Mouse (Mus musculus) heart, embryonic 12.5 days (tissue): Measurements from ENCODE around the gene Iqck. TPM values are rescaled to one million over a fixed set of nuclear protein-coding genes. Genes with fewer than 3 reads are reported as not detected.

Experiments
- ATAC-seq: fragments of 200-750 bp; cut with Nextera tagmentation; 2 replicates; pipeline ENCODE4 v1.8.0; 2017; ENCODE audit warnings: moderate TSS enrichment, moderate library complexity; ENCODE audit not compliant: insufficient number of reproducible peaks, low FRiP score
- H3K27ac ChIP-seq: fragments of 300-500 bp; sonication (generic); 2 replicates; pipeline ENCODE4 v1.5.1; 2016; ENCODE audit warnings: mild to moderate bottlenecking, moderate library complexity; ENCODE audit not compliant: poor library complexity, severe bottlenecking
- H3K27me3 ChIP-seq: fragments of 300-500 bp; sonication (generic); replicated peaks from 2 replicates; pipeline ENCODE4 v1.6.1; 2016; ENCODE audit warnings: mild to moderate bottlenecking, moderate library complexity
- H3K36me3 ChIP-seq: fragments of 300-500 bp; sonication (generic); 2 replicates; pipeline ENCODE4 v1.6.1; 2016; ENCODE audit warnings: mild to moderate bottlenecking, moderate library complexity
- H3K4me1 ChIP-seq: fragments of 300-500 bp; sonication (generic); replicated peaks from 2 replicates; pipeline ENCODE4 v1.6.1; 2016; ENCODE audit warnings: mild to moderate bottlenecking
- H3K4me2 ChIP-seq: fragments of 300-500 bp; sonication (generic); 2 replicates; pipeline ENCODE4 v1.6.1; 2016; ENCODE audit warnings: mild to moderate bottlenecking, moderate library complexity
- H3K4me3 ChIP-seq: fragments of 300-500 bp; sonication (generic); 2 replicates; pipeline ENCODE4 v1.5.1; 2016; ENCODE audit warnings: mild to moderate bottlenecking
- H3K9ac ChIP-seq: fragments of 300-500 bp; sonication (generic); 2 replicates; pipeline ENCODE4 v1.6.1; 2016; ENCODE audit warnings: mild to moderate bottlenecking, moderate library complexity
- H3K9me3 ChIP-seq: fragments of 300-500 bp; sonication (generic); replicated peaks from 2 replicates; pipeline ENCODE4 v1.6.1; 2016; ENCODE audit warnings: mild to moderate bottlenecking, moderate library complexity
- WGBS: fragments of 180-500 bp; shearing (Covaris S2); methylation state at CpG from one replicate; pipeline ENCODE4 v1.1.7; 2016; 5-methylcytosine and 5-hydroxymethylcytosine counted together
- polyA plus RNA-seq: library from polyadenylated mRNA; unstranded; fragments of >200 nt; fragmentation: Nextera tagmentation; extraction: Ambion mirVana; gene quantifications from 2 replicates; pipeline ENCODE4 v1.2.1, GENCODE M21; 2016

Gene Iqck
- polyA plus RNA-seq, 1 experiment from 2014 or later, result 1.5 TPM

DNA sequence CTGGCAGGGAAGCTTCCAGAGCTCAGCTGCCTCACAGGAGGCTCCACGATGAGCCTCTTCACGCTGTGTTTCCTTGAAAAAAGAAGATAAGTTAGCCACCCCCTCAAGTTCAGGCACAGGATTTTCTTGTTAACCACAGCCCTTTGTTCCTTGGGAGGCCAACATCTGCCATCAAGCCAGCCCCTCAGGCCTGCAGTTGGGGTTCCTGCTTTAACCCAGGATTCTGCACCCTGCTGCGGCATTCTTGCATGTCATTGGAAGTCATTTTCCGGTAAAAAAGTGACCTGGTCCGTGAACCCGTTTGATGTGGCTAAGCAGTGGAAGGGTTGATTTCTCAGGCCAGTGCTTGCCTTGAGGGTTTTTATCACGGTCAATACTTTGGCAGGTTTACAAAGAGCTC, 31.1 kb upstream of the Iqck start:
- H3K27ac ChIP-seq, result no peak overlapping the region
- peaks cover 9% of the 10 kb centered on the region for H3K4me1 ChIP-seq
- no peak overlapping the region for H3K9ac ChIP-seq
- no peaks in the 10 kb centered on the region for H3K27me3 ChIP-seq
- H3K4me3 ChIP-seq, result no peak overlapping the region
- no peak overlapping the region for H3K4me2 ChIP-seq
- no peaks in the 10 kb centered on the region for H3K9me3 ChIP-seq
- no peak for ATAC-seq
- WGBS, result 72% methylated on average over 7 of the region's 7 CpGs
- H3K36me3 ChIP-seq, result peaks cover 28% of the 10 kb centered on the region

DNA sequence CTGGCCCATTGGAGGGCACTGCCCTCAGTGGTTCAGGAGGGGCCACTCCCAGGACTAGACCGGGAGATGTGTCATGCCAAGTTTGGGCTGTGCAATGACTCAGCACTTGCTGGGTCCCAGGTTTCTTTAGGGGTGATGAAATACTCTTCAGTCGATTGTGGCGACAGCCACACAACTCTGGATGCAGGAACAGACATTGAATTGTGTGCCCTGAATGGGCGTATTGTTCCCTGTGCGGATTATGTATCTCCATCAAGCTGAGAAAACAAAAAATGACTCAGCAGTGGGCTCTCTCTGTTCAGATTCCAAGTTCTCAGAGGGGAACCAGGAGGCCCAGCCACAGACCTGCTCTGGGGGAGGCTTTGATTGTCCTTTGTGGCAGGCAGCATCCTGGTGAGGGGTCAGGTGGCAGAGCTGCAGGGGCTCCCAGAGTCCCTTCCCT, 27.6 kb upstream of the Iqck start:
- H3K27ac ChIP-seq, result no peak overlapping the region
- H3K4me1 ChIP-seq, result no peaks in the 10 kb centered on the region
- H3K9me3 ChIP-seq, result no peaks in the 10 kb centered on the region
- no peak overlapping the region for H3K4me2 ChIP-seq
- peaks cover 39% of the 10 kb centered on the region for H3K36me3 ChIP-seq
- H3K27me3 ChIP-seq, result no peaks in the 10 kb centered on the region
- H3K4me3 ChIP-seq, result no peak overlapping the region
- no peak overlapping the region for H3K9ac ChIP-seq
- 67% methylated on average over 5 of the region's 5 CpGs for WGBS
- ATAC-seq, result 0 out of 2 replicates have a peak, but pooled peaks have one; percentile 48

DNA sequence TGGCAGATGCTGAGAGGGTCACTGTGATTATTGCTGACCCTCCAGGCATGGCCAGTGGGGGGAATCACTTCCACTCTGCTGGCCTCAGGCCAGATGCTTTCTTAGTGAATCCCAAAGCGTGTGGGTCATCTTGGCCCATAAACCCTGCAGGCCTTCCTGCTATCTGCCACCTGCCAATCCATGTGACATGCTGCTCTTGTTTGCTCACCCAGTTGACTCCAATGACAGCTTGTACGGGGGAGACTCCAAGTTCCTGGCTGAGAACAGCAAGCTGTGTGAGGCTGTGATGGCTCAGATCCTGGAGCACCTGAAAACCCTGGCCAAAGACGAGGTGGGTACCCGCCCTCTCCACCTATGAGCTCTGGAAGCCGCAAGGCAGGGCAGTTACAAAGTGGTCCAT, 17.7 kb upstream of the Iqck start:
- no peak overlapping the region for H3K9ac ChIP-seq
- no peaks in the 10 kb centered on the region; the same call in 1 of the 2 replicates for H3K9me3 ChIP-seq
- 75% methylated on average over 5 of the region's 5 CpGs for WGBS

DNA sequence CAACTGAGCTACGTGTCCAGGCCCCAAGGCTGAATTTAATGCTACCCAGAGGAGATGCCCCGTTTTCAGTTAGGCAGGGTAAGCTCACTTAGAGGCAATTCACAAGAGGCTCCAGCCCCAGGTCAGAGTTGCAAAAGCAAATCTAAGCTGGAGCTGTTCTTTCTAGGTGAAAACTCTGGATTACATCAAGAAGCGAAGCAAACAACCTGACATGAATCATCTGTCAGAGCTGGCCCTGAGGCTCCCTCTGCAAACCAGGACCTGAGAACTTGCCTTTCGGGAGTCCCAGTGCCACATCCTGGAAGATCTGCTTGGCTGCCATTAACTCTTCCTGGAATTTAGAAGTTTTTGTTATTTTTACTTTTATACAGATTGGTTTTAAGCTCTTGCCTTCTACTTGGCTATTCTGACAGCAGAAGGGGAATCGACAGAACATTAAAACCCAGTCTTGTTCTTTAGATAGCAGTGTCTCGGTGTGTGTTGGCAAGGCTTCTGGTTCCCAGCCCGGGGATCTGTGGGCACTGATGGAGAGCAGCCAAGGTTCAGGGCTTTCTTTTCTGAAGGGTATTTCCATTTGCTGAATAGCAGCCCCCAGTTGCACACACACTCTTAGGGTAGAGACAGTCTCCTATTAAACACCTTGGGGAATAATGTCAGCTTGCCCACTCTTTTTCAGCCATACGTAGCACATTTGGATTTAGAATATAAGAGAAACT, 14.4 kb upstream of the Iqck start:
- Histone ChIP-seq H3K27me3 (no peaks in the 10 kb centered on the region), H3K9ac (no peak overlapping the region), H3K4me1 (no peaks in the 10 kb centered on the region), H3K36me3 (peaks cover 84% of the 10 kb centered on the region), H3K4me2 (no peak overlapping the region), H3K27ac (peak overlapping the region; percentile 7; the same call in 1 of the 2 replicates), H3K4me3 (no peak overlapping the region), H3K9me3 (no peaks in the 10 kb centered on the region; the same call in 1 of the 2 replicates)
- WGBS, result 68% methylated on average over 8 of the region's 8 CpGs
- ATAC-seq, result no peak

More for the DNA sequence above, 17.7 kb upstream of the Iqck start:
- H3K4me2 ChIP-seq, result no peak overlapping the region
- no peaks in the 10 kb centered on the region for H3K27me3 ChIP-seq
- H3K4me3 ChIP-seq, result no peak overlapping the region
- H3K27ac ChIP-seq, result no peak overlapping the region
- no peak for ATAC-seq
- peaks cover 83% of the 10 kb centered on the region for H3K36me3 ChIP-seq
- no peaks in the 10 kb centered on the region for H3K4me1 ChIP-seq

DNA sequence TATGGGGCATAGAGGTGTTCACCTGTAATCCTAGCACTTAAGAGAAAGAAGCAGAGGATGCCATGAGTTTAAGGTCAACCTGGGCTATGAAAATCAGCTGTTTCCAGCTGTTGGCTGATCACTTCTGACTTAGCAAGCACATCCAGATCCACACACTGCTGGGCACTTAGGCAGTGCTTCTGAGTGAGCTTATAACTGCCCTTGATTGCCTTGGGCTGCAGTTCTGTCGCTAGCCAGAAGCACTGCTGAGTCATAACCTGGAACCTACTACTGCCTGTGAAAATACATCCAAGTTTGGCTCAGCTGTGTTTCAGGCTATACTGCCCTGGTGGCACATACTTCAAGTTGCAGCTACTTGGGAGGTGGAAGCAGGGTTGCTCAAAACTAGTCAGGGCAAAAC, 13.8 kb upstream of the Iqck start:
- Histone ChIP-seq H3K4me3 (no peak overlapping the region), H3K4me1 (no peaks in the 10 kb centered on the region), H3K9ac (no peak overlapping the region), H3K27ac (no peak overlapping the region), H3K4me2 (no peak overlapping the region), H3K36me3 (peaks cover 84% of the 10 kb centered on the region), H3K27me3 (no peaks in the 10 kb centered on the region), H3K9me3 (no peaks in the 10 kb centered on the region; the same call in 1 of the 2 replicates)
- WGBS, result 53% methylated on average over 1 of the region's 1 CpGs
- no peak for ATAC-seq

DNA sequence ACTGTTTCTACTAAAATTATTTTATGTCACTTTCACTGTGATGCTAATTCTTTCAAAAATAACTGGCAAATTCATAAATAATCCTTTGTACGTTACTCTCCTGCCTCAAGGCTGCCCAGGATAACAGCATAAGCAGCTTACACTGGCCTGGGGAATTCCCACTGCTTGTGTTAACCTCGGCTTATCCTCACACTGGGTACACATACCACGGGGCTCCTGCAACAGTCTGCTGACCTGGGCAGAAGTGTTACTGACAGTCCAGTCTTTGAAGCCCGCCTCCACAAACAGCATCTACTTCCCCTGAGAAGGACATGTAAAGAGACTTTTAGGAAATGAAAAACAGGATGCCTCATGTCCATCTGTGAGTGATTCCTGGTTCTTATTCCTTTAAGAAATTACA, 12.6 kb upstream of the Iqck start:
- Histone ChIP-seq H3K4me3 (no peak overlapping the region), H3K36me3 (peaks cover 84% of the 10 kb centered on the region), H3K4me1 (peaks cover 2% of the 10 kb centered on the region), H3K27me3 (no peaks in the 10 kb centered on the region), H3K27ac (no peak overlapping the region), H3K4me2 (no peak overlapping the region), H3K9ac (no peak overlapping the region), H3K9me3 (no peaks in the 10 kb centered on the region; the same call in 1 of the 2 replicates)
- ATAC-seq, result no peak
- 74% methylated on average over 4 of the region's 4 CpGs for WGBS

DNA sequence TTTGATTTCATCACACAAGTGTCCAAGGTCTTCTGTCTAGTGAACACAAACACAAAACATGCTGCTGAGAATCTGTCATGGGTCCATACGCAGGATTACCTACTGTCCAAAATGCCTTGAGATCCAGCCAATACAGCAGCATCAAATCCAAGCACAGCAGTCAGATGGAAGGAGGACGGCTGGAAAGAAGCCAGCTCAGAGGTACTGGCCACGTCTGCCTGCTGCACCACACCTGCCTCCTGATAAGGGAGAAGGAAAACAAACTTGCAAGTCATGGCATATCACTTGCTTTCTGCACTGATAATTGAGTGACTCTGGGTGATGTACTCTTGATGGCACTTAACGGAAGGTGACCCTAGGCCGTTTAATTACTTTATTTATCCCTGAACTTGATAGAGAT, 10.4 kb upstream of the Iqck start:
- Histone ChIP-seq H3K4me2 (no peak overlapping the region), H3K27ac (no peak overlapping the region), H3K4me3 (no peak overlapping the region), H3K4me1 (peaks cover 24% of the 10 kb centered on the region), H3K27me3 (no peaks in the 10 kb centered on the region), H3K9ac (no peak overlapping the region), H3K9me3 (no peaks in the 10 kb centered on the region), H3K36me3 (peaks cover 89% of the 10 kb centered on the region)
- no peak for ATAC-seq
- WGBS, result 62% methylated on average over 5 of the region's 5 CpGs

DNA sequence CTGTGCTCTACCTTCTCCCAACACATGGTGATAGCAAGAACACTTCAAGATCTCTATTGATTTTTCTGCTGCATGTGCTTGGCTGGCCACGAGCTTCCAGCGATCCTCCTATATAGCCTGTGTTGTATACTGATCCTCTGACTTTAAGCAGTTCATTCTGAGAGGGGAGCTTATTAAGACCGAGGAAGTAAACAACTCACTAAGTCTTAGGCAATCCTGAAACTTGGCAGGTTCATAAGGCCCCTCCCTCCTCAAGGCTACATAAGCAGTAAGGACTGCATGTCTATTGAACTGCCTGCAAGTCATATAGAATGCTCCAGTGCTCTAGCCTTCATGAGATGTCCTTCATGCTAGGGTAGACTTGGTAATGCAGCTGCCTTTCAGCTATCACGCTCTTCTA, 9.2 kb upstream of the Iqck start:
- Histone ChIP-seq H3K36me3 (peaks cover 93% of the 10 kb centered on the region), H3K4me1 (peaks cover 36% of the 10 kb centered on the region), H3K27me3 (no peaks in the 10 kb centered on the region), H3K4me2 (no peak overlapping the region), H3K4me3 (no peak overlapping the region), H3K27ac (no peak overlapping the region), H3K9me3 (no peaks in the 10 kb centered on the region), H3K9ac (no peak overlapping the region)
- no peak for ATAC-seq
- WGBS, result 90% methylated on average over 4 of the region's 4 CpGs

DNA sequence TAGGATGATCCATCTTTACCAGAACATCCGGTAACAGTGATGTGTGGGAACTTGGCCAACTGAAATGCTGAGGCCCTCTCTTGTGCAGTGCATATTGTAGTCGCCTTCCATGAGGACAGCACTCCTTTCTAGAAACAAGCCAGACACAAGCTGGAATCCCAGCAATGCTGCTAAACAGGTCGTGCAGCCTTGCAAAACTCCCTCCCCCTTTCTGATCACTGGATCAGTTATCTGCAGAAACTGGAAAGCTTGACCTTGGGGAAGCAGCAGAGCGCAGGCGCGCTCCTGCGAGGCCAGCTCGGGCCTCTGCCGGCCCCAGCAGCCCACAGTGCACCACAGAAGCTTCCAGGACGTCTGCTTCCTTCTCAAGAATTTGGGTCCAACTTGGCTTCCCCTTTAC, 6.8 kb upstream of the Iqck start:
- H3K9me3 ChIP-seq, result no peaks in the 10 kb centered on the region
- WGBS, result 45% methylated on average over 10 of the region's 10 CpGs
- H3K27ac ChIP-seq, result peak overlapping the region; percentile 80
- H3K4me2 ChIP-seq, result no peak overlapping the region
- H3K4me3 ChIP-seq, result no peak overlapping the region
- no peak overlapping the region for H3K9ac ChIP-seq
- peaks cover 39% of the 10 kb centered on the region for H3K4me1 ChIP-seq
- H3K36me3 ChIP-seq, result peaks cover 93% of the 10 kb centered on the region
- no peaks in the 10 kb centered on the region for H3K27me3 ChIP-seq
- ATAC-seq, result 0 out of 2 replicates have a peak, but pooled peaks have one; percentile 24

DNA sequence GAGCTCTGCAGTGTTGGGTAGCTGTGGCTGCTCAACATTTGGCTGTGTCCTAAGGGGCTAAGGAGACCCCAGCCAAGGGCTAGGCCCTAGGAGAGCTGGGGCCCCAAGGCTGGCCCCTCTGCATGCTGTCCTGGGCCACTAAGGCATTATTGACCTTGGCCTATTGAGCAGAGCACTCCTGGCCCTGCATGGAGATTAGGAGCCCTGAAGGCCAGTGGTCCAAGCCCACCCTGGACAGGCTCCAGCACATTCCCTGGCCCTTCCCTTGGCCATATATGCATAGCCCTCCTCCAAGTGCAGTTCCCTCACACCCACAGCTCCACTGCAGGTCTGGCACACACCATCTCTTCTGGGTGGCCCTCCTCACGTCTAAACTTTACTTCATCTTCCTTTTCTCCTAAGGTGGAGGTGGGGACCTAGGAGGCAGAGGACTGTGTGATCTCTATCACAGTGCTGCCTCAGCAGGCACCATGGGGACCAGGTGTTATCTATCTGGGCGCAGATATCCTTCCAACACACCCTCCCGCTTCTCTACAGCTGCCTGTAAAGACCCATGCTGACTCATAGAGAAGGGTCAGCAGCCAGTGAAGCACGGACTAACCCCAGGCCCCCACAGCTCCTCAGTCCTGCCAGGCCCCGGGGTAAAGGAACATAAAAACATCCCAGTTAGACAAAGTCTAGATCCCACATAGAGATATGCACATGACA, 5.9 kb upstream of the Iqck start:
- Histone ChIP-seq H3K27me3 (no peaks in the 10 kb centered on the region), H3K27ac (peak overlapping the region; percentile 80), H3K4me2 (no peak overlapping the region), H3K4me1 (peaks cover 47% of the 10 kb centered on the region), H3K9ac (0 out of 2 replicates have a peak overlapping the region, but pooled peaks have one; percentile 3), H3K4me3 (no peak overlapping the region), H3K36me3 (peaks cover 87% of the 10 kb centered on the region), H3K9me3 (no peaks in the 10 kb centered on the region)
- no peak for ATAC-seq
- WGBS, result 67% methylated on average over 5 of the region's 5 CpGs

DNA sequence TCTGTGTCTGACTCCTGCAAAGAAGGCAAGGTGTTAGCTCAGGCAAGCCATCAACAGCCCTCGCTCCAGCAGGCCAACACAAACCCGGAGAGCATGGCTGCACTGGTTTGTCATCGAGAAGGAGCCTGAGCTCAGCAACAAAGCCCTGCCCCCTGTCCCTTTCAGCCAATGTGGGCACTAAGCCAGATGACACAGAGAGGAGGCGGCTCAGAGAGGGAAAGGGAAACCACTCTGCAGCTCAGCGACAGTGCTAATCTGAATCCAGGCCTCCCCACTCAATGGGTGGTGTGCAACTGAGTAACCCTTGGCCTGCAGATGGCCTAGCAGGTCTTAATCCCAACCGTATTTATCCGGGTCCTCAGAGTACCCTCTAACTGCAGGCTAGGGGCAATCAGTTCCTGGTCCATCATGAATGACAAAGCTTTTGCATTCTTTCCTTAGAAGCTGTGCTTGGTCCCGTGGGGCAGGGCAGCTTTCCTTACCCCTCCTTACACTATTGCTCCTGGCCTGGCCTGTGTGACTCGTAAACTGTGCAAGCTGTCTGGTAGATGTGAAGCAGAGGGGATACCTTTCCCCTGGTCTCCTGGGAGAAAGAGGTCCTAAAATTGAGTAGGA, 4.8 kb upstream of the Iqck start:
- H3K27me3 ChIP-seq, result no peaks in the 10 kb centered on the region
- no peak overlapping the region for H3K4me3 ChIP-seq
- peaks cover 48% of the 10 kb centered on the region for H3K4me1 ChIP-seq
- peaks cover 77% of the 10 kb centered on the region for H3K36me3 ChIP-seq
- H3K4me2 ChIP-seq, result no peak overlapping the region
- no peak overlapping the region for H3K27ac ChIP-seq
- H3K9me3 ChIP-seq, result no peaks in the 10 kb centered on the region
- ATAC-seq, result no peak
- 77% methylated on average over 9 of the region's 9 CpGs for WGBS
- no peak overlapping the region for H3K9ac ChIP-seq
